Mouse (Mus musculus) brain, embryonic 14.5 days (tissue): ENCODE results near the gene Klk4.

Experiments used
- CTCF ChIP-seq: fragments of 200-500 bp; IDR thresholded peaks from 2 replicates; pipeline ENCODE4 v1.5.1; 2012; ENCODE audit warnings: inconsistent platforms, mild to moderate bottlenecking, moderate library complexity, borderline replicate concordance; ENCODE audit not compliant: insufficient read depth, insufficient read length; ENCODE audit errors: extremely low read depth
- POLR2A ChIP-seq: fragments of 200-500 bp; IDR thresholded peaks from 2 replicates; pipeline ENCODE4 v1.6.1; 2012; ENCODE audit warnings: mild to moderate bottlenecking, inconsistent platforms, borderline replicate concordance; ENCODE audit not compliant: poor library complexity, insufficient read depth, insufficient read length, severe bottlenecking; ENCODE audit errors: extremely low read depth

GRCm38 (mm10) chr7:43841701-43842100 lies 39.3 kb upstream of the Klk4 start, which contains the start of gene Klk5:
- no peak for TF ChIP-seq CTCF
- no peak for TF ChIP-seq POLR2A
